Mouse (Mus musculus) thymus, postnatal 14 days (tissue): ENCODE results near the gene Galntl6.

Source experiments
- DNase-seq: peaks from one replicate; pipeline ENCODE4 v3.0.0; 2021

Gene Galntl6

DNA sequence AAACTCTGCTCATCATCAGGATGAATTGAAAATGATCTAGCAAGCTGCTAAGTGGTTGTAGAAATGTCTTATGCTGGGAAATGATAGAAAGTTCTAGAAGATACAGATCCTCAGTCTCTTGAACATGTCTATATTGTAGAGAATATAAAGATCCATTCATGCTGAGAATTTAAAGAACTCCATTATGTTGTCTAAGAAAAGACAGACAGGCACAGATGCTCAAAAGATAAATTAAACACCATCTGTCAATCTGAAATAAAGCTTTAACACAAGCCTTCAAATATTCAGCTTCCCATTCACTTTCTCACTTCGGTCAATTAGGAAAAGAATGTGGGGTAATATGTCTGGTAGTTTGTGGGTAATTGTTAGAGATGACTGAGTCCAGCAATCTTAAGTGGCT, 658.8 kb downstream of the Galntl6 start:
- DNase-seq = no peak

- no peak for DNase-seq
Measured at GRCm38 (mm10) chr8:58244830-58245229, 667.6 kb downstream of the Galntl6 start.

- no peak for DNase-seq
Measured at GRCm38 (mm10) chr8:58234220-58234619, 678.2 kb downstream of the Galntl6 start.

GRCm38 (mm10) chr8:58228725-58229124, 683.7 kb downstream of the Galntl6 start:
- no peak for DNase-seq

DNA sequence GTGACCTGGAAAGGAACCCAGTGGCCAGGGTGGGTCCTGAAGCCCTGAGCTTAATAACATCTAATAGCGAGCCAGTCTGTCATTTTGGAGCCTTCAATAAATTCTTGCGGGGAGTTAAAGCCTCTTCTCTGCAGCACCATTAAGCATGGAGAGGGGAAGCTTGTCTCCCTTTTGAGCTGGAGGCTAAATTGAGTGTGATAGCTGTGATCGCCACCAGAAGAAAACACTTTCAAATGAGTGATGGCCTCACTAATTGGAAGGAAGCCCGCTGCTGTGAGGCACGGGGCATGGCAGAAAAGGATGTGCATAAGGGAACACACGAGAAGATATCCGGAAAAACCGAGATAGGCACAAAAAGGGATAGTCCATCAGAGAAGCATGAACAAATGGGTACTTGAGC, 694.6 kb downstream of the Galntl6 start:
- DNase-seq = no peak

GRCm38 (mm10) chr8:58189694-58190093, 722.7 kb downstream of the Galntl6 start:
- no peak for DNase-seq

DNA sequence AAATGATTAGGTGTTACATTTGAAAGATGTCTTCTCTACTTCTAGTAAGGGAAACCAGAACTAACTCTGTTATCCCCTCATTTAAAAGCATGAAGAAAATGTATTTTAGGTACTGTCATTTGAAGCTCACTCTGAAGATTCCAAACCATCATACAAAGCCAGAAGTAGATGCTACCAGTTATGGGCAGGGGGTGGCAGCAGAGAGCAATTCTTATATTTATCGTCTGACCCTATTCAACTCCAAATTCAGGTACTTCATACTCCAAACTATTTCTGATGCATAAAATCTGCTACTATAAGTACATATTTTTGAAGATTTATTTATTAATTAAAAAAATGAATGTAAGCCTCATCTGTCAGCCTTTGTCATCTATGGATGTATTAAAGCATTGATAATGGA, 765.5 kb downstream of the Galntl6 start:
- DNase-seq = no peak

- DNase-seq = no peak
Measured at GRCm38 (mm10) chr8:58086733-58087132, 825.7 kb downstream of the Galntl6 start.

DNA sequence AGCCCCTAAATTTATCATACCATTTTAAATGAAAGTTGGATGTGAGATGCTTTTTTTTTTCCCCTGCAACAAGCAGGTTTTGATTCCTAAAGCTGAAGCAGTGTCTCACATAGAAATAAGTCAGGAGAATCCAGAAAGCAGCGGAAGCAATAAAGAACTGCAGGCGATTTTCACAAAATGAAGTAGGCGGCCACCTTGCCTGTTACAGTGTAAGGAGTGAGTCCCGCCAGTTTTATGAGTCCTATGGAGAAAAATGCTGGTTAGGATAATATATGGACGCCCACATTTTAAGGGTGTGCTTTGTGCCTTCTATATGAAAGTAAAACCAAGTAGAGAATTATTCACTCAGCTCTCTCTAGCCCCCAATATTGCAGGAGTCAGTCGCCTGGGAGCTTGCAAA, 827.5 kb downstream of the Galntl6 start:
- DNase-seq = no peak

GRCm38 (mm10) chr8:58081715-58082114, 830.7 kb downstream of the Galntl6 start:
- no peak for DNase-seq

- DNase-seq = no peak
Measured at GRCm38 (mm10) chr8:58074611-58075010, 837.8 kb downstream of the Galntl6 start.

DNA sequence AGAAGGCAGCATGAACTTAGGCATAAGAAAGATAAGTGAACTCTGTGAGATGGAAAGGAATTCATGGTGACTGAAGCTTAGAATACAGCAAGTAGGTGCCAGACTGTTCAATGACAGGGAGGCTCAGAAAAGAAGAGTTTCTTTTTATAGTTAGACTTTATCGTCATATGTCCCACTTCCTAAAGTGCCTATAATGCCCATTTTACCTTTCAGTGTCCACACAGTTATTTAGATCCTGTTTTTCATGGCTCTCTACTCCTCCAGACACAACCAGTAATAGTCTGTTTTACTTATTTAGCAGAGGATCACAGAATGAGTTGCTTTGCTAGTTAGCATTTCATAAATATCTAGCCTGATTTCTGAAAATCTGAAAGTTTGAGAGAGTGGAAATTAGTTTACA, 838.7 kb downstream of the Galntl6 start:
- no peak for DNase-seq

GRCm38 (mm10) chr8:58032271-58032670, 880.2 kb downstream of the Galntl6 start:
- no peak for DNase-seq

GRCm38 (mm10) chr8:58025558-58025957, 886.9 kb downstream of the Galntl6 start:
- no peak for DNase-seq

GRCm38 (mm10) chr8:58025094-58025493, 887.3 kb downstream of the Galntl6 start:
- DNase-seq = no peak

GRCm38 (mm10) chr8:58023426-58024176, 888.8 kb downstream of the Galntl6 start:
- DNase-seq = no peak

GRCm38 (mm10) chr8:57989428-57990171, 922.8 kb downstream of the Galntl6 start:
- no peak for DNase-seq

GRCm38 (mm10) chr8:57977372-57977771, 935.1 kb downstream of the Galntl6 start:
- no peak for DNase-seq

- DNase-seq = no peak
Measured at GRCm38 (mm10) chr8:57974093-57974492, 938.3 kb downstream of the Galntl6 start.

GRCm38 (mm10) chr8:57972832-57973231, 939.6 kb downstream of the Galntl6 start:
- no peak for DNase-seq

DNA sequence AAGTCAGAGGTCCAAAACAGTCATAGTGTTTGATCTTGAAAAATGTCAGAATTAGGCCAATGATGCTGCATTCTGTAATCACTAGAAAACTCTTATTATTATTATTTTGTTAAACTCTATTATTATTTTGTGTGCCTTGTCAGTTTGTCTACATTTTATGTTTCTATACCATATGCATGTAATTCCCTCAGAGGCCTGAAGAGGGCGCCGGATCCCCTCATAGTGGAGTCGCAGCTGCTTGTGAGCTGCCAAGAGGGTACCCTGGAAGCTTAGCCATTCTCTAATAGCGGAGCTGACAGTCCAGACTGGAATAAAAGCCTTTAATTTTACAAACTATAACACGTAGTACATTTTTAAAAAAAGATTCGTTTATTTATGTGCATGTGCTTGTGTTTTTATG, 945.8 kb downstream of the Galntl6 start:
- no peak for DNase-seq

DNA sequence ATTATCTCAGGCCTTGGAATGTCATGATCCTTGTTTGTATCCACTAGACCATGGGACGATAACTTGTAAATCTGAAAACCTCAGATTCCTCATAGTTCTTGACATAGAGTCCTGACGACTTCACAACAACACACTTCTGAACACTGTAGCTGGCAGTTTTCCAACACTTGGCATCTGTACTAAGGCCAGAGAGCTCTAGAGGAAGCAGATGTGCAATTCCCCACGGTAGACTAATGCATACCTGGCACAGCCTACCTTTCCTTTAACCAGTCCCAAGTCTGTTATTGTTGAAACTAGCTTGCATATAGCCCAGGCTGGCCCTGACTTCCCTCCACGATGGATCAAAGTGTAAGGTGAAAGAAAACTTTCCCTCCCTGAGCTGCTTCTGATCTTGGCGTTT, 946.9 kb downstream of the Galntl6 start:
- DNase-seq = no peak

DNA sequence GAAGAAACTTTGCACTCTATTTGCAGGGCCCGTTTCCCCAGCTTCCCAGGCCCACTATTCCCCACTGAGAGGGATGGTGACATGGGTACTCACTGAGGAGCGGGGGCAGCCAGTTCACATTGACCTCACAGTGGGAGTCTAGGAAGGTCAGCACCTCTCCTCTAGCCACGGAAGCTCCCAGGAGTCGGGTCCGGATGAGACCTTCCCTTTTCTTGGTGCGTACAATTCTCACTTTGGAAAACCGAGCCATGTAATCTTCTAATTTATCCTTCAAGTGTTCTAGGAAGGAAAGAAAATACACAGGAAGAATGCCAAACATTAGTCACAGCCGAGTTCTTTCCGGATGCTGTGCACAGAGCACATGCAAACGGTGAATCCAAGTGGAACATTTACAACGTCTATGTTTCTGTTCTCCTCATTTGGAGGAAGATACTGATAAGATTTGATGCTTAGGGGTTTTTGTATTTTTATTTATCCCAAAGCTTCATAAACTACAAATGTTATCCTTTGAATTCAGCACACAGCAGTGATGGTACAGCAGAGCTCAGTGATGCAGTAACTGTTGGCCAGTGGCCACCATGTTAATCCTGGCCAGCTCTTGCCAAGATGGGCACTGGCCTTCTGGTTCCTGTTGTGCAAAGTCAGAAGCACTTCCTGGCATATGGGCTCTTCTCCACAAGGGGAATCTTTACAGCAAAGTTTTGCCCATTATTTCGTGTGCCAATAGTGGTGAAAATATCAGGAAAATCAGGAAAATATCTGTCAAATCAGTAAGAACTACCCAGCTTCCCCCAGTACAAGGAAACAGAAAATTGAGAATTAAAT, 949.9 kb downstream of the Galntl6 start:
- DNase-seq = no peak

DNA sequence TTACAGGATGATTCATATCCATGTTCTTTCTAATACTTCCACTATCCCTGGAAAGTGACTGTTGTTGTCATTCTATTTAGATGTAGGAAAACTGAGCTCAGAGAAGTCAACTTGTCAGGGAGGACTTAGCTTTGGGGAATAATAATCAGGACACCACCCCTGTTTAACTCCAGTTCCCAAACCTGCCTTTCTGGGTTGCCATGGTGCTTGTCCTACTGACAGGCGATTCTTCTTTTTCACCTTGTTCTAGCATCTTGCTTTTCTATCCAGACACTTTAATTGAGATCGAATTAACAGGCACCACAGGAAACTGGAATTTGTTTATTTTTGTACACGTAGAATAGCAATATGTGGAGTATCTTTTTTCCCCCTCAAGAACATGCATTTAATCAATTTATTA, 953.3 kb downstream of the Galntl6 start:
- DNase-seq = no peak
